Mouse (Mus musculus) liver, embryonic 16.5 days (tissue): ENCODE data around the gene CK137956. TPM values are rescaled to one million over a fixed set of nuclear protein-coding genes. Genes with fewer than 3 reads are reported as not detected.

Source experiments
- polyA plus RNA-seq: library from polyadenylated mRNA; unstranded; fragments of >200 nt; fragmentation: Nextera tagmentation; extraction: Ambion mirVana; gene quantifications from 2 replicates; pipeline ENCODE4 v1.2.1, GENCODE M21; 2015

The CK137956 gene
- polyA plus RNA-seq, 1 experiment from 2014 or later = not detected

Other genes starting within 250 kb of the CK137956 start
- gene Csmd2, start 16.9 kb upstream of the CK137956 start, polyA plus RNA-seq = not detected in 2 replicates